Mouse (Mus musculus) B cell, adult 2 months (primary cell): ENCODE results near the gene Rassf3.

ENCODE experiments used
- DNase-seq, 2 experiments: peaks; one replicate each; pipeline ENCODE4 v3.0.0; 2022

Rassf3 gene

DNA sequence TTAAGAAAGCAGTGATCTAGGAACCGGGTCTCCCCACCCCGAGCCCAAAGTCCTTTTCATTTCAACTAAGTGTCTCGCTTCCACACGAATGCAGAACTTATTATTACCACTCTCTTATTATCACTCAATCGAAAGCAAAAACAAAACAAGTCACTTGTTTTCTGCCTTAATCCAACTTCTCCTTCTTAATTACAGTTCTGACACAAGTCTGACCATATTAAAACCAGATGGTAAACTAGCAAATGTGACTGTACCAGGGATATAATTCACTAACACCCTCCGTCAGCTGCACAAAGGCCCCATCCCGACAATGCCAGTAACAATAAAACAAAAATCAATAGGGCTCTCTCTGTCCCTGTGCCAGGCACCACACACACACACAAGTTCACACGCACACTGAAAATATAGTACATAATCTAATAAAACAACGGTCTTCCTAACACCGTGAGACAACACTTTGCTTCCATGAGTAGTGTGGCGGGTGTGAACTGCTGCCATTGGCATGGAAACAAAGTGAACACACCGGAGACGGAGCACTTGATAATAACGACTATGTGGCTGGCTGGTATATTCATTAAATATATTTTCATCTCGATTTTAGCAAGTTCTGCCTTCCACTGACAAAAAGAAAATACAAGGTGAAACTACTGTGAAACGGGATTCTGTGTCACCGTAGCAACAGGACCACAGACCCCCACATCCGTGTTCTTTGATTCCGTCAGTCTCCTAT, 16.9 kb downstream of the Rassf3 start:
- DNase-seq: no peak

DNA sequence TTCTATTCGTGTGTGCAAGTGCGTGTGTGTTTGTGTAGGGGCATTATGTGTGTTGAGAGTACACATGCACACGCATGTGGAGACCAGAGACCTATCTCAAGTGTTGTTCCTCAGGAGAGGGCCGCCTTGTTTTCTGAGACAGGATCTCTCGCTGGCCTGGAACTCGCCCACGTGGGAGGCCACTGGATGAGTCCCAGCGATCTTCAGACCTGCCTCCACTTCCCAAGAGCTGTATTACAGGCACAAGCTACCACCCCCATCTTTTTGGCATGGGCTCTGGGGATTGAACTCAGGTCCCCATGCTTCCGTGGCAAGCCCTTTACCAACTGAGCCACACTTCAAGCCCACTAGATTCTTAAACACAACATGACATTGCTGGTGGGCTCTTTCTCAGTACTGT, 17.7 kb downstream of the Rassf3 start:
- no peak for DNase-seq

- no peak for DNase-seq
Measured at GRCm38 (mm10) chr10:121457381-121457780, 18.8 kb downstream of the Rassf3 start.

- DNase-seq: no peak
Measured at GRCm38 (mm10) chr10:121455517-121455916, 20.6 kb downstream of the Rassf3 start.

GRCm38 (mm10) chr10:121454708-121455475, 21.3 kb downstream of the Rassf3 start:
- no peak for DNase-seq

- no peak for DNase-seq
Measured at GRCm38 (mm10) chr10:121454033-121454432, 22.1 kb downstream of the Rassf3 start.

- DNase-seq: no peak
Measured at GRCm38 (mm10) chr10:121445808-121446207, 30.3 kb downstream of the Rassf3 start.

- DNase-seq: no peak
Measured at GRCm38 (mm10) chr10:121444198-121444597, 31.9 kb downstream of the Rassf3 start.

DNA sequence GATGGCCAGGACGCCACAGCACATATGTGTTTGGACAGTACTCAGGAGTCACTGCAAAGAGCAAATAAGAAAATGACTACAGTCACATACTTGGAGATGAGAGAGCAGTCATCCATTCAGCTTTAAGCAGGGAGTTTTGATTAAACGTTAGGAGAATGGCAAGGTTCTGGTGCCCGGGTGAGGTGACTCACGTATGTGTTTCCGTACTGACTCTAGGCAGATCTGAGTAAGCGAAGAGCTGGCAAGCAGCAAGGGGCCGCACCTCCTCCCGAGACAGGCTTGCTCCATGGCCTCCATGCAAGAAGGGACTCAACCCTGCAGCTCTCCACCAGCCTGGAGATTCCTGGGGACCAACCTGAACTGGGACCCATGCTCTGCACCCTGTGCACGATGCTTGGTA, 32.4 kb downstream of the Rassf3 start:
- no peak for DNase-seq

DNA sequence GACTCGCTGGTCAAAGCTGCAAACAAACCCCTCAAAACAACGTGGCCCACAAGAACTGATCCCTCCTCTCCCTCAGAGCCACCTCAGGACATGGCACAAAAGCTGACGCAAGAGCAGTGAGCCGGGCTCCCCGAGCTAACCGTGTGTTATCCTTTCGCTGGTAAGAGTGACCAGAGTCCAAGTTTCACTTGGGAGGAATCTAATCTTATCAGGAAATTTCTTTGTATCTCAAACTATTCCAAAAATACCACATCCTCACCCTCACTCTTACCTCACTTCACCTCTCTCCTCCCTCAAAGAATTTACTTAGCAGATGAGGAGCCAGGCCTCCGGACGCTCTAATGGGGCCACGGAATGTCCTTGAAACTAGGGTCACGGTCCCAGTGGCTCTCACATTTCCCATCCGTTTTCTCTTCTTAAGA, 36.8 kb downstream of the Rassf3 start:
- no peak for DNase-seq

GRCm38 (mm10) chr10:121438109-121438508, 38.0 kb downstream of the Rassf3 start:
- DNase-seq: no peak

- DNase-seq: no peak
Measured at GRCm38 (mm10) chr10:121436693-121437092, 39.5 kb downstream of the Rassf3 start.

GRCm38 (mm10) chr10:121436258-121436645, 39.9 kb downstream of the Rassf3 start:
- DNase-seq: no peak

DNA sequence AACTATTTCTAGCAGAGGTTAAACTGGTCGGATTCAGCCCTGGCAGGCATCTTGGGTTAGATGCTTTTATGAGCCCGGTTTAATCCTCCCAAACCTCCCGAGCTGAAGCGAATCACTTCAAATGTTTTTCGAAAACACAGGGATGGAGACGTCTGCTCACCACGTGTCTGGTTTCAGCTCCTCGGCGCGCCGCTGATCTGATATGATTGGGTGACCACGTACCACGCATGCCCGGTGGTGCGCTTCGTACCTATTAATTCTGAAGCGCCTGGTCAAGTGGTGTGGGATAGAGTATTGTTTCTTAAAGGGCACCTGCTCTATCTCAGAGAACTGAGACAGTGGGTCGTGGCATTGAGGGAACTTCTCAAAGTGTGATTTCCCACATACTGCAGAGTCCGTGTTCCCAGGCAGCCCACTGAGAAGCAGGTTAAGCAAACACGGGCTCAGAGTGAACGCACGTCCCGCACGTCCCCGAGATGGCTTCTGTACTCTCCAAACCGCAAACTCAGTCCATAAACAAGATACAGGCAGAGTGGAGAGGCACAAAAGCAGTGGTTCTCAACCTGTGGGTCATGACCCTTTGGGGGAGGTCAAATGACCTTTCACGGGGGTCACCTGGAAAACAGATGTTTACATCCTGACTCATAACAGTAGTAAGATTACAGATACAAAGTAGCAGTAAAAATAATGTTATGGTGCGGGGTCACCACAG, 40.4 kb downstream of the Rassf3 start:
- DNase-seq: no peak

GRCm38 (mm10) chr10:121434441-121435103, 41.6 kb downstream of the Rassf3 start:
- no peak for DNase-seq

- DNase-seq: no peak
Measured at GRCm38 (mm10) chr10:121432635-121433280, 43.4 kb downstream of the Rassf3 start.

DNA sequence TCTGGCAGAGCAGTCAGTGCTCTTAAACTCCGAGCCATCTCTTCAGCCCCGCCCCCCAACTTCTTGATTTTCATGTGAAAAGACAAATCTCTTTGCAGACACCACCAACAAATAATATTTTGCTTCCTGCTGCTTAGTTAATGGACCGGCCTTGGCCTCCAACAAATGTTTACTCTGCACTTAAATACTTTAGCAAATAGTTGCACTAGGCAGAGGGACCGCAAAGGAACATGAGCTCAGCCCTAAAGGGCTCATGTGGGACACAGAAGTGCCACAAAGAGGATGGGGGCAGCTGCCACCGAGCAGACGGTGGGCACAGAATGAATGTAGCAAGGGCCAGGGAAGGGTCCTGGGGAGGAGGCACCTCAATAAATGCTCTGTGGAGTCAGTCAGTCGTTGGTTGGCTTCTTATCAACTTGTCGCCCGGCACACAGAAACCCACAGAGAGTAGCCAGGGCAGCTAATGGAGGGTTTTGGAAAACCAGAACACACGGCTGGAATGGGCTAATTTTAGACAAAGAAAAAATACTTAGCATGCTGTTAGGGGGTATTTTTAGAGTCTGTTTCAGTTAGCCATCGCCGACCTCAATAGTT, 44.0 kb downstream of the Rassf3 start:
- DNase-seq: no peak

DNA sequence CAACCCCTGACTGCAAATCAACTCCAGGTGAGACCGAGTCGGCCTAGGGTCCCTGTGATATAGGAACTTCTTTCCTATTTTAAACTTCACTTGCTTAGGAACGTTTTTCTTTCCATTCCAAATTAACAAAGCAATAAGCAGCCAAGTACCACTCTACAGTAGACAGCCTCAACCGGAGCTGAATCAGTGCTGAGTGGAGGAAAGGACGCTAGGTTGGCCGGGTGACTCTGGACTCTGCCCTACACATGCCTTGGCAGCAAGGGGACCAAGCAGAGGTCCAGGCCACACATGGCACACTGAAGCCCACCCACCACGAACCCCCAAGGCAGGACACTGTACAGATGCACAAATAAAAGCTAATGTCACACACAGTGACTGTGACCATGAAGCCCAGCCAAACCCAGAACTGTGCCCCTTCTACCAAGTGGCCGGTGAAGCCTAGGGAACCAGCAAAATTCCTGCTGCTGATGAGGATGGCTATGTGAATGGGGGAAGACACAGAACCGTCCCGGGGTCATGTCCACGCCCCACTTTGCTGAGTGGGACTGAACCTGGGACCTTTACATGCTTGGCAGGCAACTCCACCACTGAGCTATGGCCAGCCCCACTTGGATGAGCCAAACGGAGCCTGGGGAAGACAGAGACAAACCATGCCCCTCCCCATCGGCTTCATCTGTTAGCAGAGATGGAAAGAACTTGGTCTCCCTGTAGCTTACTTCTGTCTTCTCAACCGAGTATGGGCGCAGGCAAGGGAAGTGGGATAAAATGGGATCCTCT, 45.2 kb downstream of the Rassf3 start:
- no peak for DNase-seq

DNA sequence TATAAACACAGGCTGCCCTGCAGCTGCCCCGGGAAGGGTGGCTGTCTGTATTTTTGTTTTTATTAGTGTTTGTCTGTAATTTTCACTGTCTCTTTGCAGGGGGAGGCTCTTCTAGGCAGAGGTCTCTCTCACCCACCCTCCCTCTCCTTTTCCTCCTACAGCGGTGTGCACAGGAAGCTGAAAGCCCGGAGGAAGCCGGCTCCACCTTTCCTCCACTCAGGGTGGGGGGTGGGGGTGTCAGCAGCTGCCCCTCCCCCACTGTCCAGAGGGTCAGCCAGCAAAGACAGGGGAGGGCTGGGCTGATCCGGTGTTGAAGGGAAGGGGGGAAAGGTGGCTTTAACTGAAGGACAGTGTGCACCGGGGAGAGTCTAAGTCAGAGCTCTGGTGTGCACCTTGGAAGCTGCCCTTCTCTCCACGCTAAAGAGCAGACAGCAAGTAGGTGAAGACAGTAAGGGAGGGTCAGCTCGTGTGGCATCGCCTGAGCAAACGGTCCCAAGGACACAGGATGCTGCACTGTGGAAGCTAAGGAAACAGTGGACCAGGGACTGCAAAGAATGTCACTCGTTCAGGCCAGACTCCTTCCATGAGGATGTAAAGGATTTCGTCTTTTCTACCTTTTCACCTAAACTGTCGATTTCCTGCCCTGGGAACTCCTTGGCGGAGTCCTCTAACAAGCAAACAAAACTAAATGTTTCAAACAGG, 46.0 kb downstream of the Rassf3 start:
- no peak for DNase-seq

GRCm38 (mm10) chr10:121429581-121429980, 46.6 kb downstream of the Rassf3 start:
- DNase-seq: peak; percentile 34 to 37

- peak; percentile 36 to 37 for DNase-seq
Measured at GRCm38 (mm10) chr10:121429089-121429488, 47.1 kb downstream of the Rassf3 start.
